Mouse (Mus musculus) forebrain, embryonic 15.5 days (tissue): ENCODE measurements at regions not wholly inside any gene's neighbourhood (a gene's known extent, or its start where the extent isn't known, plus 50 kb on each side); places are given as distances from the start of the nearest gene placed in this dataset.

Experiments used
- ATAC-seq: fragments of 200-750 bp; cut with Nextera tagmentation; replicated peaks from 2 replicates; pipeline ENCODE4 v1.8.0; 2017; ENCODE audit warnings: mild to moderate bottlenecking, moderate TSS enrichment, moderate library complexity
- H3K27ac ChIP-seq: fragments of 300-500 bp; sonication (generic); replicated peaks from 2 replicates; pipeline ENCODE4 v1.5.1; 2015; ENCODE audit warnings: mild to moderate bottlenecking, inconsistent platforms
- H3K27me3 ChIP-seq: fragments of 300-500 bp; sonication (generic); 2 replicates; pipeline ENCODE4 v1.6.1; 2015; ENCODE audit warnings: inconsistent platforms
- H3K36me3 ChIP-seq: fragments of 300-500 bp; sonication (generic); 2 replicates; pipeline ENCODE4 v1.6.1; 2015; ENCODE audit warnings: mild to moderate bottlenecking, inconsistent platforms
- H3K4me1 ChIP-seq: fragments of 300-500 bp; sonication (generic); 2 replicates; pipeline ENCODE4 v1.6.1; 2015; ENCODE audit warnings: inconsistent platforms
- H3K4me2 ChIP-seq: fragments of 300-500 bp; sonication (generic); replicated peaks from 2 replicates; pipeline ENCODE4 v1.6.1; 2015; ENCODE audit warnings: mild to moderate bottlenecking, inconsistent platforms
- H3K4me3 ChIP-seq: fragments of 300-500 bp; sonication (generic); 2 replicates; pipeline ENCODE4 v1.5.1; 2015; ENCODE audit warnings: mild to moderate bottlenecking, inconsistent platforms
- H3K9ac ChIP-seq: fragments of 300-500 bp; sonication (generic); replicated peaks from 2 replicates; pipeline ENCODE4 v1.6.1; 2015; ENCODE audit warnings: mild to moderate bottlenecking, inconsistent platforms
- H3K9me3 ChIP-seq: fragments of 300-500 bp; sonication (generic); 2 replicates; pipeline ENCODE4 v1.6.1; 2016; ENCODE audit warnings: inconsistent platforms
- WGBS: fragments of 180-500 bp; shearing (Covaris S2); methylation state at CpG from one replicate; pipeline ENCODE4 v1.1.7; 2015; ENCODE audit warnings: mixed read lengths; 5-methylcytosine and 5-hydroxymethylcytosine counted together

GRCm38 (mm10) chr15:93089347-93089746 is 185.6 kb downstream of the Gxylt1 start:
- 35% methylated on average over 13 of the region's 13 CpGs for WGBS
- Histone ChIP-seq H3K4me3 (no peak overlapping the region), H3K27ac (no peak overlapping the region), H3K4me2 (no peak overlapping the region), H3K4me1 (peaks cover 6% of the 10 kb centered on the region), H3K9me3 (no peaks in the 10 kb centered on the region), H3K9ac (no peak overlapping the region), H3K27me3 (no peaks in the 10 kb centered on the region), H3K36me3 (no peaks in the 10 kb centered on the region)
- no peak for ATAC-seq

- Histone ChIP-seq H3K27ac (peak overlapping the region; percentile 52), H3K4me1 (peaks cover 6% of the 10 kb centered on the region), H3K36me3 (no peaks in the 10 kb centered on the region), H3K9me3 (no peaks in the 10 kb centered on the region), H3K9ac (no peak overlapping the region), H3K4me3 (no peak overlapping the region), H3K4me2 (0 out of 2 replicates have a peak overlapping the region, but pooled peaks have one; percentile 5), H3K27me3 (no peaks in the 10 kb centered on the region)
- 41% methylated on average over 14 of the region's 14 CpGs for WGBS
- ATAC-seq = peak; percentile 46; the same call in 1 of the 2 replicates
Measured at GRCm38 (mm10) chr15:93084967-93085617, 189.9 kb downstream of the Gxylt1 start.

- Histone ChIP-seq H3K27me3 (no peaks in the 10 kb centered on the region), H3K36me3 (no peaks in the 10 kb centered on the region), H3K9ac (no peak overlapping the region), H3K27ac (no peak overlapping the region), H3K4me3 (no peak overlapping the region), H3K4me2 (no peak overlapping the region), H3K4me1 (no peaks in the 10 kb centered on the region), H3K9me3 (no peaks in the 10 kb centered on the region)
- no peak for ATAC-seq
- WGBS = 65% methylated on average over 6 of the region's 6 CpGs
Measured at GRCm38 (mm10) chr15:93074070-93074469, 200.9 kb downstream of the Gxylt1 start.

- Histone ChIP-seq H3K36me3 (no peaks in the 10 kb centered on the region), H3K27ac (peak overlapping the region; percentile 23; the same call in 1 of the 2 replicates), H3K27me3 (no peaks in the 10 kb centered on the region), H3K4me2 (no peak overlapping the region), H3K4me3 (no peak overlapping the region), H3K4me1 (peaks cover 9% of the 10 kb centered on the region), H3K9me3 (no peaks in the 10 kb centered on the region), H3K9ac (no peak overlapping the region)
- no peak for ATAC-seq
- WGBS = 45% methylated on average over 10 of the region's 10 CpGs
Measured at GRCm38 (mm10) chr15:93062213-93063131, 212.5 kb downstream of the Gxylt1 start.

GRCm38 (mm10) chr15:93053471-93053870 is 221.5 kb downstream of the Gxylt1 start:
- Histone ChIP-seq H3K4me2 (no peak overlapping the region), H3K9ac (no peak overlapping the region), H3K9me3 (no peaks in the 10 kb centered on the region), H3K27ac (no peak overlapping the region), H3K27me3 (no peaks in the 10 kb centered on the region), H3K36me3 (no peaks in the 10 kb centered on the region), H3K4me3 (no peak overlapping the region), H3K4me1 (no peaks in the 10 kb centered on the region)
- 90% methylated on average over 3 of the region's 3 CpGs for WGBS
- no peak for ATAC-seq

- H3K4me2 ChIP-seq = no peak overlapping the region
- no peak overlapping the region for H3K4me3 ChIP-seq
- WGBS = 36% methylated on average over 6 of the region's 6 CpGs
- H3K27me3 ChIP-seq = no peaks in the 10 kb centered on the region
- H3K4me1 ChIP-seq = 0 out of 2 replicates have a peak, but pooled peaks cover 4% of the 10 kb centered on the region
- no peak for ATAC-seq
- H3K9ac ChIP-seq = no peak overlapping the region
- H3K9me3 ChIP-seq = no peaks in the 10 kb centered on the region
- H3K36me3 ChIP-seq = no peaks in the 10 kb centered on the region
- no peak overlapping the region for H3K27ac ChIP-seq
Measured at GRCm38 (mm10) chr15:93027185-93027584, 247.8 kb downstream of the Gxylt1 start.

GRCm38 (mm10) chr15:93026456-93027078 is 248.4 kb downstream of the Gxylt1 start:
- Histone ChIP-seq H3K9ac (no peak overlapping the region), H3K4me3 (no peak overlapping the region), H3K9me3 (no peaks in the 10 kb centered on the region), H3K4me2 (no peak overlapping the region), H3K4me1 (0 out of 2 replicates have a peak, but pooled peaks cover 4% of the 10 kb centered on the region), H3K36me3 (no peaks in the 10 kb centered on the region), H3K27ac (no peak overlapping the region), H3K27me3 (no peaks in the 10 kb centered on the region)
- ATAC-seq = no peak
- WGBS = 59% methylated on average over 11 of the region's 11 CpGs

GRCm38 (mm10) chr15:93025791-93026190 is 249.2 kb downstream of the Gxylt1 start:
- no peak overlapping the region for H3K4me3 ChIP-seq
- 75% methylated on average over 9 of the region's 9 CpGs for WGBS
- H3K27me3 ChIP-seq = no peaks in the 10 kb centered on the region
- H3K4me1 ChIP-seq = 0 out of 2 replicates have a peak, but pooled peaks cover 4% of the 10 kb centered on the region
- H3K27ac ChIP-seq = no peak overlapping the region
- no peaks in the 10 kb centered on the region for H3K36me3 ChIP-seq
- no peak overlapping the region for H3K9ac ChIP-seq
- no peak for ATAC-seq
- no peak overlapping the region for H3K4me2 ChIP-seq
- H3K9me3 ChIP-seq = no peaks in the 10 kb centered on the region

- Histone ChIP-seq H3K9ac (no peak overlapping the region), H3K36me3 (no peaks in the 10 kb centered on the region), H3K4me2 (no peak overlapping the region), H3K9me3 (no peaks in the 10 kb centered on the region), H3K27ac (no peak overlapping the region), H3K4me1 (0 out of 2 replicates have a peak, but pooled peaks cover 4% of the 10 kb centered on the region), H3K4me3 (no peak overlapping the region), H3K27me3 (no peaks in the 10 kb centered on the region)
- 92% methylated on average over 6 of the region's 6 CpGs for WGBS
- no peak for ATAC-seq
Measured at GRCm38 (mm10) chr15:93024171-93024570, 250.8 kb downstream of the Gxylt1 start.

- Histone ChIP-seq H3K9ac (no peak overlapping the region), H3K4me3 (no peak overlapping the region), H3K9me3 (no peaks in the 10 kb centered on the region), H3K4me2 (no peak overlapping the region), H3K27ac (no peak overlapping the region), H3K4me1 (0 out of 2 replicates have a peak, but pooled peaks cover 3% of the 10 kb centered on the region), H3K27me3 (no peaks in the 10 kb centered on the region), H3K36me3 (no peaks in the 10 kb centered on the region)
- WGBS = 17% methylated on average over 5 of the region's 5 CpGs
- ATAC-seq = no peak
Measured at GRCm38 (mm10) chr15:93011166-93011565, 263.8 kb downstream of the Gxylt1 start.

GRCm38 (mm10) chr15:93010629-93011028 is 264.4 kb downstream of the Gxylt1 start:
- no peak overlapping the region for H3K4me3 ChIP-seq
- no peaks in the 10 kb centered on the region for H3K9me3 ChIP-seq
- no peak overlapping the region for H3K4me2 ChIP-seq
- H3K27ac ChIP-seq = no peak overlapping the region
- no peak for ATAC-seq
- no peaks in the 10 kb centered on the region for H3K36me3 ChIP-seq
- no peak overlapping the region for H3K9ac ChIP-seq
- no peaks in the 10 kb centered on the region for H3K27me3 ChIP-seq
- WGBS = 38% methylated on average over 2 of the region's 2 CpGs
- H3K4me1 ChIP-seq = 0 out of 2 replicates have a peak, but pooled peaks cover 3% of the 10 kb centered on the region

- H3K4me3 ChIP-seq = no peak overlapping the region
- H3K9ac ChIP-seq = no peak overlapping the region
- peaks cover 15% of the 10 kb centered on the region for H3K4me1 ChIP-seq
- ATAC-seq = no peak
- H3K9me3 ChIP-seq = no peaks in the 10 kb centered on the region
- WGBS = 45% methylated on average over 7 of the region's 7 CpGs
- H3K36me3 ChIP-seq = no peaks in the 10 kb centered on the region
- H3K27me3 ChIP-seq = no peaks in the 10 kb centered on the region
- no peak overlapping the region for H3K27ac ChIP-seq
- H3K4me2 ChIP-seq = no peak overlapping the region
Measured at GRCm38 (mm10) chr15:93005751-93006231, 269.2 kb downstream of the Gxylt1 start.
